Mouse (Mus musculus): ENCODE data around the gene Mrpl54.

Gene Mrpl54

DNA sequence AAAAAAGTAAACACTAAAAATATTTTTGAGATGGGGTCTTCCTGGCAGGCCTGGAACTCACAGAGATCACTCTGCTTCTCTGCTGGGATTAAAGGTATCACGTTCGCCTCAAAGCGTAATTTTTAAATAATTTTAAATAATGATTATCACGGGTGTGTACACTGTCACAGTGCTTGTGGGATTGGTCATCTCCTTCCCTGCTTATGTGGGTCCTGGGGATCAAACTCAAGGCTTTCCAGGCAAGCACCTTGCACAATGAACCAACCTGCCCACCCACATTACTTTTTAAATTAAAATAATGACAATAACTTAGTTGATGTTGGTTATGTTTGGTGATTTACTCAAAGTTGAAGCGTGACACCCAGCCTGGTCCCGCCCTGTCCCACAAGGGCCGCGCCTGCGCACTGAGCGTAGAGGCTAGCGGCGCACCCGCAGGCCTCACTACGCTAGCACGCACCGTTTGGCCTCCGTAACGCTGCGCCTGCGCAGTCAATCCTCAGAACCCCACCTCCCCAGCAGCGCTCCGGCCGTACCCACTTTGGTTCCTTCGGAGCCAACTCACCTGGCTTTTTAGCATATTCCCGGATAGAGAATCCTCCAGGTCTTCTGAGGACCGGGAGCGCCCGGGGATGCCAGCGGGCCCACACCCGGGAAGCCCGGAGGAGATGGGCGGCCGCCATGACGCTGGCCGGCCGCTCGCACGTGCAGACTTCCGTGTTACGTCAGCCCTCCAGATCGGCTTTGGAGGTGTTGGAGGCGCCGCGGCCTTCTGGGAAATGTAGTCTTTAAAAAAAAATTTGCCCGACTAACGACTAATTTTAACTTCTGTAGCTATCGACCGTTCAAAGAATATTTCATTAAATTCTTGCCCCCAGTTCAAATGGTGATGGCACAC is at the start of gene Mrpl54, which contains the start of gene Apba3:
Gene Mrpl54, minus strand, starts transcription at position 724 of the 895 bp plus-strand sequence.
Gene Apba3, plus strand, starts transcription at position 750 of the 895 bp plus-strand sequence.
- DNase-seq (ENCODE audit: low read depth, low spot score): peak; percentile 91

- DNase-seq (ENCODE audit: low read depth, low spot score): no peak
Observed at GRCm38 (mm10) chr10:81315587-81315986, 48.9 kb upstream of the Mrpl54 start.

DNA sequence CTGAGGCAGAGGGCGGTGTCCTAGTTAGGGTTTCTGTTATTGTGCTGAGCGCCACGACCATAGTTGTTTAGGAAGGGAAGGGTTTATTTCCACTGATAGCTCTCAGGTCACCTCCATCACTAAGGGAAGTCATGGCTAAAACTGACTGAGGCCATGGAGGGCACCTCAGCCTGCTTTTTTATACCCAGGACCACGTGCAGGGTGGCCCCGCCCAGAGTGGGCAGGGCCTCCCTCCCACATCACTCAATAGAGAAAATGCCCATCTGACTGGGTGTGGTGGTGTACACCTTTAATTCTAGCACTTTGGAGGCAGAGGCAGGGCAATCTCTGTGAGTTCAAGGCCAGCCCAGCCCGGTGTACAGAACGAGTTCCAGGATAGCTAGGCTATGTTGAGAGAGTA is 47.5 kb upstream of the Mrpl54 start:
- no peak for DNase-seq (ENCODE audit: low read depth, low spot score)

DNA sequence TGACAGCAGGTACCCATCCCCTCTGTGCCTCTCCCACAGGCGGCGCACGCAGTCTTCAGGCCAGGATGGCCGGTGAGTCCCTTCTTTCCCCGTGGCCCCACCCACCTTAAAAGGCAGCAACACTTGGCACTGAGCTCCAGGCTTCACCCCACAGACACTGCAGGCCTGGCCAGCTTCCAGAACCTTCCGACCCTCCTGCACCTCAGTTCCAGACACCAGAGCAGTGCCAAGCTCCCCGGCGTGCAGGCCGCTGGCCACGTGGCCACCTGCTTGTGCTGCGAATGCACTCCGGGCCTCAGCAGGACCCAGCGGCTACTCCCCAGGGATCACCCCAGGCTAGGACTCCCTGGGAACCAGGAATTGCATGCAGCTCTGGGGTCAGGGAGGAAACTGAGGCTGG is 46.8 kb upstream of the Mrpl54 start:
- DNase-seq (ENCODE audit: low read depth, low spot score): no peak

DNA sequence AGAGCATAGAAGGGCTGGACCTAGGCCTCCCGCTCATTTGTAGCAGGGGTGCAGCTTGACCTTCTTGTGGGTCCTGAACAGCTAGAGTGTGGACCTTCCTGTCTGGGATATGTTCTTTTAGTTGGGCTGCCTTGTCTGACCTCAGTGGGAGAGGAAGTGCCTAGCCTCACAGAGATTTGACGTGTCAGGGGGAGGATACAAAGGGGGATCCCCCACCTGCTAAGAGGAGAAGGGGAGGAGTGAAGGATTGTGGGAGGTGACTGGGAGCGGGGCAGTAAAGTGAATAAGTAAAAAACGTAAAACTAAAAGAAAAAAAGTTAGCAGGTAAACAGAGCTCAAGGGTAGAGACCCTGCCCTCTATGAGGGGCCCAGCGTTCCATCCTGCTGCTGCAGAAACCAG is 42.8 kb upstream of the Mrpl54 start:
- no peak for DNase-seq (ENCODE audit: low read depth, low spot score)

GRCm38 (mm10) chr10:81306837-81307682 is 40.3 kb upstream of the Mrpl54 start:
- no peak for DNase-seq (ENCODE audit: low read depth, low spot score)

DNA sequence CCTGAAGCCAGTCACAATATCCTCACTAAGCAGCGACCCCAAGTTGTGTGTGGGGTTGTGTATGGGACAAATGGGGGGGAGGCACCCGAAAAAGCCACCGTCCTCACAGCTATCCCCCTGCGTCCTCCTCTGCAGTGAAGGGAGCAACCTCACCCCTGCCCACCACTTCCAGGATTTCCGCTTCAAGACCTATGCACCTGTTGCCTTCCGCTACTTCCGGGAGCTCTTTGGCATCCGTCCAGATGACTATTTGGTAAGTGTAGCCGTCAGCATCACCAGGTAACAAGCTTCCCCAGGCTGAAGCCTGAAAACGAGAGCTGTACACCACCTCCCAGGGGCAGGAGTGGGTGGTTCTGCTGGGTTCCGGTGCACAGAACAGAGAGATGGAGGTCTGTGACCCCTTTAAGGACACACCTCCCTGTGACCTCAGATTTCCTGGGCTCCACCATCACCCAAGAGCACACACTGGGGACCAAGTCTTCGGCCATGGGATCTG is 39.5 kb upstream of the Mrpl54 start:
- DNase-seq (ENCODE audit: low read depth, low spot score): no peak

DNA sequence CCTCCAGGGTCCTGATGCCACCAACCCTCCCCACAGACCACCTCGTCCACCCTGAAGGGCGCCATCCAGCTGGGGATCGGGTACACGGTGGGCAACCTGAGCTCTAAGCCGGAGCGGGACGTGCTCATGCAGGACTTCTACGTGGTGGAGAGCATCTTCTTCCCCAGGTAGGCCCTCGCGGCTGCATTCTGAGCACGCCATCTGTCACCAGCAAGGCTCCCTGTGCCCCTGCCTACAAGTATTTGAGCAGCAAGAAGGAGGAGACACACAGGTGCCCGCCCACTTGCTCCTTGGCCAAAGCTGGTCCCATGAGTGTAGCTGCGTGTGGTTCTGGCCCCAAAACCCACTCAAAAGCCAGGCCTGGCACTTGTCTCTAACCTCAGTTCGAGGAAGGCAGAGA is 38.9 kb upstream of the Mrpl54 start:
- no peak for DNase-seq (ENCODE audit: low read depth, low spot score)

GRCm38 (mm10) chr10:81304597-81305238 is 38.0 kb upstream of the Mrpl54 start:
- peak; percentile 50 for DNase-seq (ENCODE audit: low read depth, low spot score)

DNA sequence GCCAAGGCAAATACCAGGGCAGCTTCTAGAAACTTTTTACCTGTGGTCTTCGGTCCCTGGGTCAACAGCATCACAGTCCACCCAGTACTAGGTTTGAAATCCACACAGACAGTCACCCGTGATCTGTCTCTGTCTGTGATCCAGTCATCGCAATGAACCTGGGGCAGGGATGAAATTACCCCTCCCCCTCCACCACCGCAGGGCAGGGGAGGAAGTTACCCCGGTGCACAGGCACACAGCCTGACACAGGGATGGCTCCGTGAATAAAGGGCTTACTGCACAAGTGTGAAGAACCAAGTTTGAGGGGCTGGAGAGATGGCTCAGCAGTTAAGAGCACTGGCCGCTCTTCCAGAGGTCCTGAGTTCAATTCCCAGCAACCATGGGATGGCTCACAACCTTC is 37.0 kb upstream of the Mrpl54 start:
- no peak for DNase-seq (ENCODE audit: low read depth, low spot score)

- no peak for DNase-seq (ENCODE audit: low read depth, low spot score)
Observed at GRCm38 (mm10) chr10:81303258-81303657, 36.5 kb upstream of the Mrpl54 start.

- no peak for DNase-seq (ENCODE audit: low read depth, low spot score)
Observed at GRCm38 (mm10) chr10:81302781-81303218, 36.1 kb upstream of the Mrpl54 start.

GRCm38 (mm10) chr10:81302288-81302687 is 35.6 kb upstream of the Mrpl54 start:
- no peak for DNase-seq (ENCODE audit: low read depth, low spot score)

- no peak for DNase-seq (ENCODE audit: low read depth, low spot score)
Observed at GRCm38 (mm10) chr10:81301321-81301720, 34.6 kb upstream of the Mrpl54 start.

DNA sequence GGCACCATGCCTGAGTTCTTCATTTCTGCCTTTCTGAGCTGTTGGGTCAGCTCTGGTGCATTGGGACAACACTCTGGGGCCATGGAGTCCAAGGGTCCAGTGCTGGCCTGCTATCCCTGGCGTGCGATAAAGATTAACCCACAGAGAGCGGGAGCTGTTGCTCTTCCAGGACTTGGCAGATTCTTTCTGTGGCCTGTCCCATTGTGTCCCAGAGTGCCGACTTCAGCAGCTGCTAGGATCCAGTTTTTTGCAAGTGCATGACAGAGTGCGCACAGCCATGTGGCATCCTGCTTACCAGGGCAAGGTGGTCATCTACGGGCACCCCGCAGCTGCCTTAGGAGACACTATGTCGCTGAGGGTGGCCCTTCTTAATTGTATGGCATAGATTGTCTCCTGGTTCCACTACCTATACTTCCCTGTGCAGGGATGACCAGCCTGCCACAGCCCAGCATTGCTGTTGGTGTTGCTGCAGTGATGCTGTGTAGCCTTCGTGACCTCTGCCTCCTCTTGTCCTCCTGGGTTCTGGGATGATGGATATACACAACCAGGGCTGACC is 33.7 kb upstream of the Mrpl54 start:
- no peak for DNase-seq (ENCODE audit: low read depth, low spot score)

GRCm38 (mm10) chr10:81299585-81300351 is 33.0 kb upstream of the Mrpl54 start:
- no peak for DNase-seq (ENCODE audit: low read depth, low spot score)

- DNase-seq (ENCODE audit: low read depth, low spot score): no peak
Observed at GRCm38 (mm10) chr10:81298369-81299100, 31.8 kb upstream of the Mrpl54 start.

GRCm38 (mm10) chr10:81297845-81298244 is 31.1 kb upstream of the Mrpl54 start:
- DNase-seq (ENCODE audit: low read depth, low spot score): no peak

- DNase-seq (ENCODE audit: low read depth, low spot score): no peak
Observed at GRCm38 (mm10) chr10:81297246-81297645, 30.5 kb upstream of the Mrpl54 start.

DNA sequence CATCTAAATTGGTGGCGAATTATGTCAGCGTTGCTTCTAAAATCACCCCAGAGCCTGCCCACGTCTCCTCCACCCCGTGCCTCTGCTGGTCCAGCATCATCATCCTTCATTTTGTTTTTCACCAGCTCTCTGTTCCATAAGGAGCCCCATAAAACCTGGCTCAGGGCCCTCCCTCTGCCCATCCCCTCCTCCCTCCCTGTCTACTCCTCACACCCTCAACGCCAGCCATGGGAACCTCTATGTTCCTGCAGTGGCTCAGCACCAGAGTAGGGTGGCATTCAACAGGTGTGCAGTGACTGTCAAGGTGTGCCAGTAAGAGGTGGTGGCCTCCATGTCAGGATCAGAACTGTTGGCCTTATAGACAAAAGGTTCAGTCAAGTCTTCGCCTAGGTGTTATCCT is 28.5 kb upstream of the Mrpl54 start:
- no peak for DNase-seq (ENCODE audit: low read depth, low spot score)
